Mouse (Mus musculus): ENCODE data around the gene Rad51d. TPM values are rescaled to one million over a fixed set of nuclear protein-coding genes. Genes with fewer than 3 reads are reported as not detected.

The Rad51d gene
- polyA plus RNA-seq, 1 experiment from 2014 or later, result 14.2 TPM

- Histone ChIP-seq H3K27ac (replicated peaks) (no peak overlapping the region), H3K4me1 (peaks cover 51% of the 10 kb centered on the region), H3K9ac (replicated peaks) (no peak overlapping the region), H3K4me2 (replicated peaks) (no peak overlapping the region), H3K4me3 (no peak overlapping the region), H3K9me3 (no peaks in the 10 kb centered on the region), H3K36me3 (no peaks in the 10 kb centered on the region), H3K27me3 (no peaks in the 10 kb centered on the region)
- no peak for ATAC-seq (replicated peaks)
- 84% methylated on average over 10 of the region's 10 CpGs for WGBS
Measured at GRCm38 (mm10) chr11:82865957-82866356, 24.5 kb downstream of the Rad51d start.

GRCm38 (mm10) chr11:82863488-82863931 lies 26.9 kb downstream of the Rad51d start:
- ATAC-seq (replicated peaks), result peak; percentile 61
- WGBS, result 9% methylated on average over 4 of the region's 4 CpGs

DNA sequence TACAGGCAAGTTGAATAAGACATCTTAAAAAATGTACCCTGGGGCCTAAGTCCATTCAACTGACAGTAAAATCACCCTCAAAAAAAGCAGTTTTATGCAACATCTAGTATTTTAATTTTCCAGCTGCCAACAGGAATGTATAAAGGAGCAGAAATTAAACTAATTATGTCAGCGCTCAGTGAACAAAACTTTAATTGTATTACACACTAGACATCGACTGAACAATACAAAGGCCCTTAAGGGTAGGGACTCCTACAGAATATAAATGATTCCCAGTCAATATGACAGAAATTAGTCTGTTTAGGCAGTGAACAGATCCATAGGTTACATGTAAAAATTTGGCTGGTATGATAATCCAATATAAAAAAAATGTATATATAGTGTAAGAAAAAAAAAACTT lies 27.4 kb downstream of the Rad51d start:
- no peak overlapping the region for H3K4me2 ChIP-seq (replicated peaks)
- ATAC-seq (replicated peaks), result peak; percentile 35; the same call in 1 of the 2 replicates
- H3K27ac ChIP-seq (replicated peaks), result peak overlapping the region; percentile 66

More at GRCm38 (mm10) chr11:82863488-82863931, 26.9 kb downstream of the Rad51d start:
- Histone ChIP-seq H3K27me3 (no peaks in the 10 kb centered on the region), H3K9me3 (no peaks in the 10 kb centered on the region), H3K27ac (replicated peaks) (peak overlapping the region; percentile 66), H3K9ac (replicated peaks) (no peak overlapping the region), H3K36me3 (no peaks in the 10 kb centered on the region), H3K4me2 (replicated peaks) (no peak overlapping the region), H3K4me3 (no peak overlapping the region), H3K4me1 (peaks cover 36% of the 10 kb centered on the region)

GRCm38 (mm10) chr11:82862638-82863037 lies 27.8 kb downstream of the Rad51d start:
- Histone ChIP-seq H3K27ac (replicated peaks) (peak overlapping the region; percentile 66), H3K4me1 (peaks cover 32% of the 10 kb centered on the region), H3K27me3 (no peaks in the 10 kb centered on the region), H3K9me3 (no peaks in the 10 kb centered on the region), H3K9ac (replicated peaks) (no peak overlapping the region), H3K36me3 (no peaks in the 10 kb centered on the region), H3K4me3 (no peak overlapping the region), H3K4me2 (replicated peaks) (no peak overlapping the region)
- ATAC-seq (replicated peaks), result no peak
- 18% methylated on average over 9 of the region's 9 CpGs for WGBS

More for the DNA sequence above, 27.4 kb downstream of the Rad51d start:
- no peaks in the 10 kb centered on the region for H3K27me3 ChIP-seq
- peaks cover 33% of the 10 kb centered on the region for H3K4me1 ChIP-seq
- H3K9me3 ChIP-seq, result no peaks in the 10 kb centered on the region
- no peaks in the 10 kb centered on the region for H3K36me3 ChIP-seq
- H3K4me3 ChIP-seq, result no peak overlapping the region
- no peak overlapping the region for H3K9ac ChIP-seq (replicated peaks)
- 10% methylated on average over 2 of the region's 2 CpGs for WGBS

- peak overlapping the region; percentile 66; the same call in 1 of the 2 replicates for H3K27ac ChIP-seq (replicated peaks)
- ATAC-seq (replicated peaks), result no peak
Measured at GRCm38 (mm10) chr11:82861558-82861957, 28.9 kb downstream of the Rad51d start.

GRCm38 (mm10) chr11:82860759-82861158 lies 29.7 kb downstream of the Rad51d start:
- no peak overlapping the region for H3K27ac ChIP-seq (replicated peaks)
- H3K4me3 ChIP-seq, result no peak overlapping the region
- peaks cover 38% of the 10 kb centered on the region for H3K4me1 ChIP-seq
- no peaks in the 10 kb centered on the region for H3K27me3 ChIP-seq
- ATAC-seq (replicated peaks), result no peak
- no peaks in the 10 kb centered on the region for H3K36me3 ChIP-seq
- no peaks in the 10 kb centered on the region for H3K9me3 ChIP-seq
- 84% methylated on average over 6 of the region's 6 CpGs for WGBS
- H3K9ac ChIP-seq (replicated peaks), result no peak overlapping the region
- H3K4me2 ChIP-seq (replicated peaks), result no peak overlapping the region

More at GRCm38 (mm10) chr11:82861558-82861957, 28.9 kb downstream of the Rad51d start:
- 47% methylated on average over 8 of the region's 8 CpGs for WGBS
- no peaks in the 10 kb centered on the region for H3K9me3 ChIP-seq
- H3K27me3 ChIP-seq, result no peaks in the 10 kb centered on the region
- H3K4me1 ChIP-seq, result peaks cover 32% of the 10 kb centered on the region
- no peaks in the 10 kb centered on the region for H3K36me3 ChIP-seq
- H3K9ac ChIP-seq (replicated peaks), result no peak overlapping the region
- H3K4me2 ChIP-seq (replicated peaks), result no peak overlapping the region
- H3K4me3 ChIP-seq, result no peak overlapping the region

- no peak overlapping the region for H3K4me2 ChIP-seq (replicated peaks)
- H3K4me3 ChIP-seq, result no peak overlapping the region
- H3K27me3 ChIP-seq, result no peaks in the 10 kb centered on the region
- no peaks in the 10 kb centered on the region for H3K9me3 ChIP-seq
- H3K27ac ChIP-seq (replicated peaks), result 0 out of 2 replicates have a peak overlapping the region, but pooled peaks have one; percentile 66
- H3K9ac ChIP-seq (replicated peaks), result no peak overlapping the region
- WGBS, result 78% methylated on average over 13 of the region's 13 CpGs
- H3K36me3 ChIP-seq, result no peaks in the 10 kb centered on the region
- ATAC-seq (replicated peaks), result no peak
- H3K4me1 ChIP-seq, result peaks cover 26% of the 10 kb centered on the region
Measured at GRCm38 (mm10) chr11:82857307-82857848, 33.0 kb downstream of the Rad51d start.

- no peak overlapping the region for H3K4me3 ChIP-seq
- peak overlapping the region; percentile 66 for H3K27ac ChIP-seq (replicated peaks)
Measured at GRCm38 (mm10) chr11:82856032-82856431, 34.4 kb downstream of the Rad51d start.

GRCm38 (mm10) chr11:82855327-82855973 lies 35.0 kb downstream of the Rad51d start:
- no peak for ATAC-seq (replicated peaks)
- Histone ChIP-seq H3K36me3 (no peaks in the 10 kb centered on the region), H3K4me2 (replicated peaks) (0 out of 2 replicates have a peak overlapping the region, but pooled peaks have one; percentile 27), H3K27me3 (no peaks in the 10 kb centered on the region), H3K4me3 (no peak overlapping the region), H3K4me1 (peaks cover 13% of the 10 kb centered on the region), H3K27ac (replicated peaks) (peak overlapping the region; percentile 66), H3K9ac (replicated peaks) (no peak overlapping the region), H3K9me3 (no peaks in the 10 kb centered on the region)
- 64% methylated on average over 9 of the region's 9 CpGs for WGBS

More at GRCm38 (mm10) chr11:82856032-82856431, 34.4 kb downstream of the Rad51d start:
- 9% methylated on average over 10 of the region's 10 CpGs for WGBS
- H3K9me3 ChIP-seq, result no peaks in the 10 kb centered on the region
- H3K4me1 ChIP-seq, result peaks cover 13% of the 10 kb centered on the region
- peak overlapping the region; percentile 27; the same call in 1 of the 2 replicates for H3K4me2 ChIP-seq (replicated peaks)
- H3K27me3 ChIP-seq, result no peaks in the 10 kb centered on the region
- ATAC-seq (replicated peaks), result peak; percentile 81
- no peaks in the 10 kb centered on the region for H3K36me3 ChIP-seq
- H3K9ac ChIP-seq (replicated peaks), result no peak overlapping the region

GRCm38 (mm10) chr11:82854111-82854510 lies 36.3 kb downstream of the Rad51d start:
- H3K27ac ChIP-seq (replicated peaks), result no peak overlapping the region
- no peak overlapping the region for H3K4me3 ChIP-seq
- no peak overlapping the region for H3K9ac ChIP-seq (replicated peaks)
- no peaks in the 10 kb centered on the region for H3K9me3 ChIP-seq
- WGBS, result 87% methylated on average over 6 of the region's 6 CpGs
- ATAC-seq (replicated peaks), result no peak
- H3K27me3 ChIP-seq, result no peaks in the 10 kb centered on the region
- no peak overlapping the region for H3K4me2 ChIP-seq (replicated peaks)
- no peaks in the 10 kb centered on the region for H3K36me3 ChIP-seq
- H3K4me1 ChIP-seq, result peaks cover 21% of the 10 kb centered on the region

- WGBS, result 86% methylated on average over 7 of the region's 7 CpGs
- Histone ChIP-seq H3K9me3 (no peaks in the 10 kb centered on the region), H3K27ac (replicated peaks) (no peak overlapping the region), H3K9ac (replicated peaks) (no peak overlapping the region), H3K4me1 (peaks cover 22% of the 10 kb centered on the region), H3K4me3 (no peak overlapping the region), H3K4me2 (replicated peaks) (no peak overlapping the region), H3K36me3 (no peaks in the 10 kb centered on the region), H3K27me3 (no peaks in the 10 kb centered on the region)
- no peak for ATAC-seq (replicated peaks)
Measured at GRCm38 (mm10) chr11:82852958-82853357, 37.5 kb downstream of the Rad51d start.

- no peaks in the 10 kb centered on the region for H3K36me3 ChIP-seq
- no peak overlapping the region for H3K9ac ChIP-seq (replicated peaks)
- no peak overlapping the region for H3K4me3 ChIP-seq
- 80% methylated on average over 10 of the region's 10 CpGs for WGBS
- no peaks in the 10 kb centered on the region for H3K27me3 ChIP-seq
- H3K4me1 ChIP-seq, result peaks cover 26% of the 10 kb centered on the region
- no peaks in the 10 kb centered on the region for H3K9me3 ChIP-seq
- no peak overlapping the region for H3K4me2 ChIP-seq (replicated peaks)
- no peak for ATAC-seq (replicated peaks)
- no peak overlapping the region for H3K27ac ChIP-seq (replicated peaks)
Measured at GRCm38 (mm10) chr11:82852540-82852939, 37.9 kb downstream of the Rad51d start.

Measured in forebrain, embryonic 15.5 days (tissue).